Mouse (Mus musculus) C2C12 (cell line): ENCODE results near the gene Mrln.

Experiments
- CTCF ChIP-seq: IDR thresholded peaks from one replicate; pipeline ENCODE4 v1.5.1; 2011; ENCODE audit not compliant: control insufficient read depth, insufficient read depth, insufficient read length
- MYOD1 ChIP-seq: IDR thresholded peaks from one replicate; pipeline ENCODE4 v1.6.1; 2011; ENCODE audit warnings: low read depth; ENCODE audit not compliant: control insufficient read depth, insufficient read length
- USF1 ChIP-seq: IDR thresholded peaks from one replicate; pipeline ENCODE4 v1.6.1; 2011; ENCODE audit warnings: low read depth, mild to moderate bottlenecking, control low read depth, moderate library complexity

DNA sequence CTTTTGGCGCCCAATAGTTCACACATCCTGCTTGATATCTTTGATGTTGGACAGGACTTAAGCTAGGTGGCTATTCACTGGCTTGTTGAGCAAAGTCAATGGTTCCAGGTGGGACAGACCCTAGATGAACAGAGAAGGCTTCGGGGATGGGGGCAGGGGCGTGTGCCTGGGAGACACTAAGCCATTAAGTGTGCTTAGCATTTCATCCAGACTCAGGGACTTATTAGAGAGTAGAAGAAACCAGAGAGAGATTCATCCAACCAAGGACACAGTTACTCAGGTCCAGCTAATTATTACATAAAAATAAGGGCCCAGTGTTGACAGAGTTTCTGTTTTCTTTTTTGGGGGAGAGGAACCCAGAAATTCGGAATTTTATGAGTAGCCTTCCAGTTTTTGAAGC, 45.9 kb downstream of the Mrln start:
- TF ChIP-seq CTCF (no peak), USF1 (no peak), MYOD1 (no peak)
